Mouse (Mus musculus): ENCODE data around the gene Hnrnpul1. TPM values are rescaled to one million over a fixed set of nuclear protein-coding genes. Genes with fewer than 3 reads are reported as not detected.
A peak's percentile ranks its signal among the peaks of the same experiment; 100 is the strongest.

Gene Hnrnpul1
- polyA plus RNA-seq, 1 experiment from 2014 or later: 55.2 TPM

DNA sequence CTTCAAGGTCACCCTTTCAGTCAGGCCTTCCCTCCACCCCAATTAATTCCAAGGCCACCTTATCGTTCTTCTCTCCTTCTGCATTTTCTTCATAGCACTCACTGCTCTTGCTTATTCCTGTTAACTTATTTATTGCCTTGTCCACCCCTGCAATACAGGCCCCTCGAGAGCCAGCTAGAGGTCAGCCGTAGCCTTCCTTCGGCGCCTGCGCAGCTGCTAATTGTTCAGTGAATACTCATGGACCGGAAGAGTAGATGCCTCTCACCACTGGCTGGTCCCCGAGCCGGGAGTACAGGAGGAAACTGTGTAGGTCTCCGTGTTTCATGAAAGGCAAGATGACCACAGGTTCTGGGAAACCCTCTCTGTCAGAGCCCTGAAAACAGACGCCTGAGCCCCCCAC lies 9.1 kb upstream of the Hnrnpul1 start:
- Histone ChIP-seq H3K27ac (replicated peaks) (no peak overlapping the region), H3K27me3 (ENCODE audit: low read depth, poor library complexity, severe bottlenecking) (no peaks in the 10 kb centered on the region), H3K4me3 (no peak overlapping the region), H3K4me1 (no peaks in the 10 kb centered on the region), H3K36me3 (peaks cover 29% of the 10 kb centered on the region), H3K9me3 (replicated peaks) (no peaks in the 10 kb centered on the region)
- WGBS: 79% methylated on average over 11 of the region's 11 CpGs
- no peak for DNase-seq (ENCODE audit: low spot score)

DNA sequence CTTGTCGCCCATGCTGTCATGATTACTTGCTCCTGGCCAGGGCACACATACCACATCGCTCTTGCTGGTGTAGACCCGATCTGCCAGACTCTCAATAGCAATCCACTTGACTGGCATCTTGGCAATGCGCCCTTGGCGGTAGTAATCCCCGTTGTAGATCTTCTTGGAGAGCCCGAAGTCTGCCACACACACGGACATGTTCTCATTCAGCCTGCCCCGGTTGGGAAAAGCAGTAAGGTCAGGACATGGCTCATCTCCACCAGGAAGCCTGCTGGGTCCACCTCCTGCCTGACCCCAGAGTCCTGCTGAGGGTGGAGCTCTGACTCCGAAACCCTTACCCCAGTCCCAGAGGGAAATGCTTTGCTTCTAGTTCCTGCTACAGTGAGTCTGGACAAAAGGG lies 6.8 kb upstream of the Hnrnpul1 start:
- Histone ChIP-seq H3K4me3 (no peak overlapping the region), H3K4me1 (no peaks in the 10 kb centered on the region), H3K27ac (replicated peaks) (no peak overlapping the region), H3K36me3 (peaks cover 19% of the 10 kb centered on the region), H3K9me3 (replicated peaks) (no peaks in the 10 kb centered on the region), H3K27me3 (ENCODE audit: low read depth, poor library complexity, severe bottlenecking) (no peaks in the 10 kb centered on the region)
- 86% methylated on average over 10 of the region's 10 CpGs for WGBS
- no peak for DNase-seq (ENCODE audit: low spot score)

- Histone ChIP-seq H3K4me1 (peaks cover 21% of the 10 kb centered on the region), H3K36me3 (peaks cover 24% of the 10 kb centered on the region), H3K27me3 (ENCODE audit: low read depth, poor library complexity, severe bottlenecking) (no peaks in the 10 kb centered on the region), H3K4me3 (peak overlapping the region; percentile 99), H3K9me3 (replicated peaks) (no peaks in the 10 kb centered on the region), H3K27ac (replicated peaks) (peak overlapping the region; percentile 99)
- WGBS: 1% methylated on average over 18 of the region's 18 CpGs
- peak; percentile 85 for DNase-seq (ENCODE audit: low spot score)
Measured at GRCm38 (mm10) chr7:25756011-25756410, 1.5 kb upstream of the Hnrnpul1 start.

DNA sequence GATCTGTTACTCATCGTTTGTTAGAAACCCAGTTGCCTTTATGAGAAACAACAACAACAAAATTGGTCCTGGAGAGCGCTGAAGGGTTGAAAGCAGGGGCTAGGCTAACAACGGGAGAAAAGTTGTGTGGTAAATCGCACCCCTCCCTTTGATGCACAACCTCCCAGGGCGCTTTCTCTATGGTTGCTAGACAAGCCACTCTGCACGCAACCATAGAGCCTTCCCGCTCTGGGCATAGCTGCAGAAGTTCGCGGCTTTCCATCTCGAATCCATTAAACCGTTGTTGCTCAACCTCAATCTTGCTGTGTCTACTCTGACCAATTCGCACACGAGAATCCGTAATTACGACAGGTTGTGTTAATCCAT lies 894 bp upstream of the Hnrnpul1 start:
- DNase-seq (ENCODE audit: low spot score): peak; percentile 78
- under 1% methylated on average over 15 of the region's 15 CpGs for WGBS
- H3K36me3 ChIP-seq: peaks cover 28% of the 10 kb centered on the region

DNA sequence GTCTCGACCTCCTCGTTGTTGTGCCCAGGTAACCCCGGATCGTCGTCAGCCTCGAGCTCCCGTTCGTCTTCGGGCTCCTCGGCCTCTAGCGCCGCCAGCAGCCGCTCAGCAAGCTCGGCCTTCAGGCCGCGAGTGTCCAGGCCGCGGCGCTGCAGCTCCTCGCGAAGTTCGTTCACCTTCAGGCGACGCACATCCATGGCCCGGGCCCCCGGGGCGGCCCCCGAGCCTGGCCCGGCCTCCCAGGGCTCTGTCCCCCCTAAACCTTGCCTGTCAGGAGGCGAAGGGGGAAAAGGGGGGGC lies 169 bp downstream of the Hnrnpul1 start:
- Histone ChIP-seq H3K9me3 (replicated peaks) (no peaks in the 10 kb centered on the region), H3K27ac (replicated peaks) (peak overlapping the region; percentile 99), H3K4me1 (peaks cover 21% of the 10 kb centered on the region), H3K36me3 (peaks cover 38% of the 10 kb centered on the region), H3K4me3 (peak overlapping the region; percentile 99), H3K27me3 (ENCODE audit: low read depth, poor library complexity, severe bottlenecking) (no peaks in the 10 kb centered on the region)
- WGBS: under 1% methylated on average over 30 of the region's 30 CpGs
- no peak for DNase-seq (ENCODE audit: low spot score)

More for the DNA sequence above, 894 bp upstream of the Hnrnpul1 start:
- Histone ChIP-seq H3K9me3 (replicated peaks) (no peaks in the 10 kb centered on the region), H3K27ac (replicated peaks) (peak overlapping the region; percentile 99), H3K4me1 (peaks cover 21% of the 10 kb centered on the region), H3K4me3 (peak overlapping the region; percentile 99), H3K27me3 (ENCODE audit: low read depth, poor library complexity, severe bottlenecking) (no peaks in the 10 kb centered on the region)

DNA sequence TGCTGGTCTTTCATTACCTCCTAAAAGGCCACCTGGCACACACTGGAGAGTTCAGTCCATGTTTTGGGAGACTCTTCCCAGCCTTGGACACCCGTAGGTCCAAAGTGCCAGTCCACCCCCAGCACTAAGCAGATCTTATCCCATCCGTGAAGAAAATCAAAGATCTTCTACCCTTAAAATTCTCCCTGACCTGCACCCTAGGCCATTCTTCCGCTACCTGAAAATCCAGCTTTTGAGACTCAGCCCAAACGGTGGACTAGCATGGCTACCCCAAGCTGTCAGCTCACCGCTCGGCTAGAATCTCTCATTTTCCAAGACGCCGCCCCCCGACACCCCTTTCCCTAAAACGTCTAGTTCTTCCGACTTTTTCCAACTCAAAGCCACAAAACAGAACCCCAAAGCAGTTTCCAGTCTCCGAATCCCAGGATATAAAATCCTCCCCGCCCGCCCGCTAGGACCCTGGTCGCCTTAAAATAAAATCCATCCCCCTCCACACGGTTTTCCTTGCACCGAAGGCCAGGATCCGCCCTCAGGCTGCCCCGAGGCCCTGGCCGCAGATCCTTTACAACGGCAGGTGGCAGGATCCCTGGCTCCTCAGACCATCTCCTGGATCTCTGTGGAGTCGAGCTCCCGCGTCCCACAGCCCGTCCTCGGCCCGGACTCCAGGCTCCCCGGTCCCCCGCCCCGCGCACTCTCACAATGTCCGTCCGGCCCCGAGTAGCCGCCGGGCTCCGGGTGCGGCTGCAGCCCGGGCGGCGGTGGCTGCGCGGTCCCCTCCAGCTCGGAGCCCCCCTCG lies 716 bp downstream of the Hnrnpul1 start:
- peaks cover 44% of the 10 kb centered on the region for H3K36me3 ChIP-seq
- H3K27me3 ChIP-seq (ENCODE audit: low read depth, poor library complexity, severe bottlenecking): no peaks in the 10 kb centered on the region
- 1% methylated on average over 46 of the region's 46 CpGs for WGBS
- peak overlapping the region; percentile 99 for H3K27ac ChIP-seq (replicated peaks)
- H3K9me3 ChIP-seq (replicated peaks): no peaks in the 10 kb centered on the region
- peaks cover 21% of the 10 kb centered on the region for H3K4me1 ChIP-seq
- peak overlapping the region; percentile 99 for H3K4me3 ChIP-seq
- no peak for DNase-seq (ENCODE audit: low spot score)

DNA sequence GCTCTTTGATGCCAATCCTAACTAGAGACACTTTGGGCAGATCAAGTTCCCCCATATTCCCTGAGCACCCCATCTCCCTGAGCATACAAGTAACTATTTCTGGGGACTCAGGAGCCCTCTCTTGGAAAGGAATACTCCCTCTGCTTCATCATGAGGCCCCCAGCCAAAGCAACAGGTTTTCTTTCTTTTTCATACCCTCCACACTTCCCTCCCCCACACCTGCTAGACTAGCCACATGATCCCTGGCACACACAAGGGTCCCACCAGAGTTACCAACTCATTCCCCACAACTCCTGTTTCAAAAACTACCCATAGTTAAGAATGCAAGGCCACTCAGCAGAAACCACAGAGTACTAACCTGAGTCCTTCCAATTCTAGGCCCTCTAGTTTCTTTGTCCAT lies 1.5 kb downstream of the Hnrnpul1 start:
- DNase-seq (ENCODE audit: low spot score): no peak
- Histone ChIP-seq H3K4me1 (peaks cover 21% of the 10 kb centered on the region), H3K36me3 (peaks cover 46% of the 10 kb centered on the region), H3K27ac (replicated peaks) (peak overlapping the region; percentile 99), H3K4me3 (peak overlapping the region; percentile 99), H3K9me3 (replicated peaks) (no peaks in the 10 kb centered on the region), H3K27me3 (ENCODE audit: low read depth, poor library complexity, severe bottlenecking) (no peaks in the 10 kb centered on the region)

GRCm38 (mm10) chr7:25746844-25747243 lies 7.7 kb downstream of the Hnrnpul1 start:
- 88% methylated on average over 3 of the region's 3 CpGs for WGBS
- Histone ChIP-seq H3K27me3 (ENCODE audit: low read depth, poor library complexity, severe bottlenecking) (no peaks in the 10 kb centered on the region), H3K4me1 (peaks cover 3% of the 10 kb centered on the region), H3K27ac (replicated peaks) (no peak overlapping the region), H3K36me3 (peaks cover 100% of the 10 kb centered on the region), H3K4me3 (no peak overlapping the region), H3K9me3 (replicated peaks) (no peaks in the 10 kb centered on the region)
- DNase-seq (ENCODE audit: low spot score): no peak

DNA sequence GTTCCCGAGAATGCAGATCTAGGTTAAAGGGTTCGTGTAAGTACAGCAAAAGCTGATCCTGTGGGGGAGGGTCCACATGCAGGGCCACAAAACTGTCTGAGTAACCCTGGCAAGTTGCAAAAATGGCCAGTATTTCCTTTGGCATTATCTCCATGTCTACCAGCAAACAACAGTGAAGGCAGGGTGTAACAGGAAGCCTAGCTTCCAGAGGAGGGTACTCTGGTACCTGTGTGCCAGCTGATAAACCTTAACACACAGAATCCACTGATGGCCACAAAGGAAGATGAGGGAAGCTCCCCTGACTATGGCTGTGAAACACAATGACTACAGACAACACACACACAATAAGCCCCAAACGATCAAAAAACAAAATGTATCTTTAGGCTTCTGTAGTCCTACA lies 16.3 kb downstream of the Hnrnpul1 start:
- H3K36me3 ChIP-seq: peaks cover 100% of the 10 kb centered on the region

DNA sequence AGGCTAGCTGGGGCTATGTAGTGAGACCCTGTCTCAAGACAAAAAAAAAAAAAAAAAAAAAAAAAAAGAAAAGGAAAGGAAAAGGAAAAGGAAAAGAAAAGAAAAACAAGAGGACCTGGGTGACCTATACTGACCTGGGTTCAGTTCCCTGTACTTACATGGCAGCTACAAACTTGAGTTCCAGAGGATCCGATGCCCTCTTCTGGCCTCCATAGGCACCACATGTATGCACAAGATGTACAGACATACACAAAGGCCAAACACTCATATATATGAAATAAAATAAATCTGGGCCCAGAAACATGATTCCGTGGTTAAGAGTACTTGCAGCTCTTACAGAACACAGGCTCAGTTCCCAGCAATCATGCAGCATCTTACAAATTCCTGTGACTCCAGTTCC lies 17.6 kb downstream of the Hnrnpul1 start:
- Histone ChIP-seq H3K27me3 (ENCODE audit: low read depth, poor library complexity, severe bottlenecking) (no peaks in the 10 kb centered on the region), H3K4me3 (no peak overlapping the region), H3K4me1 (no peaks in the 10 kb centered on the region), H3K36me3 (peaks cover 100% of the 10 kb centered on the region), H3K9me3 (replicated peaks) (no peaks in the 10 kb centered on the region), H3K27ac (replicated peaks) (no peak overlapping the region)
- DNase-seq (ENCODE audit: low spot score): no peak
- WGBS: 95% methylated on average over 2 of the region's 2 CpGs

More for the DNA sequence above, 16.3 kb downstream of the Hnrnpul1 start:
- Histone ChIP-seq H3K4me3 (no peak overlapping the region), H3K27ac (replicated peaks) (no peak overlapping the region), H3K9me3 (replicated peaks) (no peaks in the 10 kb centered on the region), H3K27me3 (ENCODE audit: low read depth, poor library complexity, severe bottlenecking) (no peaks in the 10 kb centered on the region), H3K4me1 (no peaks in the 10 kb centered on the region)
- no peak for DNase-seq (ENCODE audit: low spot score)
- WGBS: 91% methylated on average over 3 of the region's 3 CpGs

GRCm38 (mm10) chr7:25734991-25735390 lies 19.6 kb downstream of the Hnrnpul1 start:
- DNase-seq (ENCODE audit: low spot score): no peak
- no peaks in the 10 kb centered on the region for H3K27me3 ChIP-seq (ENCODE audit: low read depth, poor library complexity, severe bottlenecking)
- WGBS: 86% methylated on average over 4 of the region's 4 CpGs
- no peaks in the 10 kb centered on the region for H3K4me1 ChIP-seq
- H3K27ac ChIP-seq (replicated peaks): no peak overlapping the region
- no peaks in the 10 kb centered on the region for H3K9me3 ChIP-seq (replicated peaks)
- H3K36me3 ChIP-seq: peaks cover 100% of the 10 kb centered on the region
- no peak overlapping the region for H3K4me3 ChIP-seq

DNA sequence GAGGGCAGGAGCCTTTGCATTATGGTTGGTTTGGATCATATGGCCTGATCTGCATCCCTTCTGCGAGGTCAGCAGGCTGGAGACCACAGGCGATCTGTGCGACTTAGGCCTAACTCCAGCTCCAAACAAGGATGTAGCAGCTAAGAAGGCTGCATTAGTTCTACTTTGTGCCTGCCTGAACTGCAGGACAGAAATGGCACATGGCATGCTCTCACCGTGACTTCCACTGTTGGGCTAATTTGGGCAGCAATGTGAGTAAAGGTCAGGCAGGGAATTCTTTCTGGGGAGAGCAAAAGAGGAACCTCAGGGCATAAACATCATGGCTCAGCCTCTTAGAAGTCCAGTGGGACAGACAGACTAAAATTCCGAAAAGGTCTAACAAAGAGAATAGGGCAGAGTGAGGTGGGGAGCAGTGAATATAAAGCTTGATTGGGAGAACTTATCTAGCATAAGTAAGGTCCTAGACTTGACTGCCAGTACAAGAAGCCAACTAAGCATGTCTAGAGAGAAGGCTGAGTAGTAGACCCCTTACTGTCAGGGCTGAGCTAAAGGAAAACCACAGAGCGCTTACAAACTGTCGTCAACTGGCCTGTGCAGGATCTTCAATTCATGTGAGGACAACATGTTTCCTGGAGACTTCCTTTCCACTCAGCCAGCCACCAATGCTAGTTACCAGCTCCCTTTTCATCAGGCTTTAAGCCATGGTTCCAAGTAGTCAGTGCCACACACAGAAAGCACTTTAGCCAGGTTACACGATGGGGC lies 23.1 kb downstream of the Hnrnpul1 start:
- no peaks in the 10 kb centered on the region for H3K4me1 ChIP-seq
- 93% methylated on average over 8 of the region's 8 CpGs for WGBS
- no peaks in the 10 kb centered on the region for H3K27me3 ChIP-seq (ENCODE audit: low read depth, poor library complexity, severe bottlenecking)
- H3K4me3 ChIP-seq: no peak overlapping the region
- DNase-seq (ENCODE audit: low spot score): no peak
- no peak overlapping the region for H3K27ac ChIP-seq (replicated peaks)
- H3K36me3 ChIP-seq: peaks cover 98% of the 10 kb centered on the region
- H3K9me3 ChIP-seq (replicated peaks): no peaks in the 10 kb centered on the region

GRCm38 (mm10) chr7:25729862-25730261 lies 24.7 kb downstream of the Hnrnpul1 start:
- peaks cover 98% of the 10 kb centered on the region for H3K36me3 ChIP-seq
- H3K4me1 ChIP-seq: no peaks in the 10 kb centered on the region
- no peaks in the 10 kb centered on the region for H3K27me3 ChIP-seq (ENCODE audit: low read depth, poor library complexity, severe bottlenecking)
- H3K9me3 ChIP-seq (replicated peaks): no peaks in the 10 kb centered on the region
- WGBS: 98% methylated on average over 2 of the region's 2 CpGs
- no peak for DNase-seq (ENCODE audit: low spot score)
- H3K27ac ChIP-seq (replicated peaks): no peak overlapping the region
- H3K4me3 ChIP-seq: no peak overlapping the region

All from midbrain, embryonic 10.5 days (tissue).